Mouse (Mus musculus): ENCODE measurements around the gene Cdc42se1. TPM values are rescaled to one million over a fixed set of nuclear protein-coding genes. Genes with fewer than 3 reads are reported as not detected.
"Not testable (repeated sequence)": the region's sequence is repeated elsewhere in the genome, so short reads cannot be mapped to it uniquely, and the experiment has no call there.

The Cdc42se1 gene
- 303 and 323 TPM in 2 replicates for total RNA-seq (2017)

- peak; percentile 69 for ATAC-seq (ENCODE audit: extremely low read depth, insufficient number of reproducible peaks, low FRiP score, poor library complexity, severe bottlenecking)
These were observed at the start of gene Cdc42se1 for GRCm38 (mm10) chr3:95228148-95228893. TSS of gene Cdc42se1 (plus strand) at chr3:95228732.

GRCm38 (mm10) chr3:95178948-95179347 is 49.6 kb upstream of the Cdc42se1 start:
- no peak for ATAC-seq (ENCODE audit: extremely low read depth, insufficient number of reproducible peaks, low FRiP score, poor library complexity, severe bottlenecking)

- no peak for ATAC-seq (ENCODE audit: extremely low read depth, insufficient number of reproducible peaks, low FRiP score, poor library complexity, severe bottlenecking)
These were observed 48.6 kb upstream of the Cdc42se1 start for GRCm38 (mm10) chr3:95179890-95180289.

GRCm38 (mm10) chr3:95181841-95182240 is 46.7 kb upstream of the Cdc42se1 start:
- ATAC-seq (ENCODE audit: extremely low read depth, insufficient number of reproducible peaks, low FRiP score, poor library complexity, severe bottlenecking) = no peak

- ATAC-seq (ENCODE audit: extremely low read depth, insufficient number of reproducible peaks, low FRiP score, poor library complexity, severe bottlenecking) = no peak
These were observed 43.5 kb upstream of the Cdc42se1 start for GRCm38 (mm10) chr3:95184796-95185577.

GRCm38 (mm10) chr3:95186100-95186499 is 42.4 kb upstream of the Cdc42se1 start:
- no peak for ATAC-seq (ENCODE audit: extremely low read depth, insufficient number of reproducible peaks, low FRiP score, poor library complexity, severe bottlenecking)

- no peak for ATAC-seq (ENCODE audit: extremely low read depth, insufficient number of reproducible peaks, low FRiP score, poor library complexity, severe bottlenecking)
These were observed 41.6 kb upstream of the Cdc42se1 start for GRCm38 (mm10) chr3:95186888-95187287.

GRCm38 (mm10) chr3:95194721-95195135 is 33.8 kb upstream of the Cdc42se1 start:
- no peak for ATAC-seq (ENCODE audit: extremely low read depth, insufficient number of reproducible peaks, low FRiP score, poor library complexity, severe bottlenecking)

- ATAC-seq (ENCODE audit: extremely low read depth, insufficient number of reproducible peaks, low FRiP score, poor library complexity, severe bottlenecking) = no peak
These were observed 32.8 kb upstream of the Cdc42se1 start for GRCm38 (mm10) chr3:95195772-95196171.

GRCm38 (mm10) chr3:95199101-95199500 is 29.4 kb upstream of the Cdc42se1 start:
- no peak for ATAC-seq (ENCODE audit: extremely low read depth, insufficient number of reproducible peaks, low FRiP score, poor library complexity, severe bottlenecking)

- no peak for ATAC-seq (ENCODE audit: extremely low read depth, insufficient number of reproducible peaks, low FRiP score, poor library complexity, severe bottlenecking)
These were observed 28.4 kb upstream of the Cdc42se1 start for GRCm38 (mm10) chr3:95200132-95200531.

- no peak for ATAC-seq (ENCODE audit: extremely low read depth, insufficient number of reproducible peaks, low FRiP score, poor library complexity, severe bottlenecking)
These were observed 28.0 kb upstream of the Cdc42se1 start for GRCm38 (mm10) chr3:95200562-95200961.

- no peak for ATAC-seq (ENCODE audit: extremely low read depth, insufficient number of reproducible peaks, low FRiP score, poor library complexity, severe bottlenecking)
These were observed 24.7 kb upstream of the Cdc42se1 start for GRCm38 (mm10) chr3:95203880-95204279.

- no peak for ATAC-seq (ENCODE audit: extremely low read depth, insufficient number of reproducible peaks, low FRiP score, poor library complexity, severe bottlenecking)
These were observed 20.2 kb upstream of the Cdc42se1 start for GRCm38 (mm10) chr3:95208286-95208685.

- no peak for ATAC-seq (ENCODE audit: extremely low read depth, insufficient number of reproducible peaks, low FRiP score, poor library complexity, severe bottlenecking)
These were observed 17.9 kb upstream of the Cdc42se1 start for GRCm38 (mm10) chr3:95210585-95210984.

GRCm38 (mm10) chr3:95212889-95213608 is 15.5 kb upstream of the Cdc42se1 start:
- not testable (repeated sequence) for ATAC-seq (ENCODE audit: extremely low read depth, insufficient number of reproducible peaks, low FRiP score, poor library complexity, severe bottlenecking)

- ATAC-seq (ENCODE audit: extremely low read depth, insufficient number of reproducible peaks, low FRiP score, poor library complexity, severe bottlenecking) = no peak
These were observed 14.9 kb upstream of the Cdc42se1 start for GRCm38 (mm10) chr3:95213609-95213975.

GRCm38 (mm10) chr3:95216655-95217254 is 11.8 kb upstream of the Cdc42se1 start:
- no peak for ATAC-seq (ENCODE audit: extremely low read depth, insufficient number of reproducible peaks, low FRiP score, poor library complexity, severe bottlenecking)

Measured in neutrophil, adult 5-6 weeks (primary cell).